Mouse (Mus musculus) thymus, postnatal 14 days (tissue): Measurements from ENCODE around the gene Mitf.

Experiments used
- DNase-seq: peaks from one replicate; pipeline ENCODE4 v3.0.0; 2021

Mitf gene

GRCm38 (mm10) chr6:98048671-98049438 lies 242.0 kb downstream of the Mitf start:
- DNase-seq: no peak

- DNase-seq: no peak
Observed at GRCm38 (mm10) chr6:98049551-98049950, 242.7 kb downstream of the Mitf start.

DNA sequence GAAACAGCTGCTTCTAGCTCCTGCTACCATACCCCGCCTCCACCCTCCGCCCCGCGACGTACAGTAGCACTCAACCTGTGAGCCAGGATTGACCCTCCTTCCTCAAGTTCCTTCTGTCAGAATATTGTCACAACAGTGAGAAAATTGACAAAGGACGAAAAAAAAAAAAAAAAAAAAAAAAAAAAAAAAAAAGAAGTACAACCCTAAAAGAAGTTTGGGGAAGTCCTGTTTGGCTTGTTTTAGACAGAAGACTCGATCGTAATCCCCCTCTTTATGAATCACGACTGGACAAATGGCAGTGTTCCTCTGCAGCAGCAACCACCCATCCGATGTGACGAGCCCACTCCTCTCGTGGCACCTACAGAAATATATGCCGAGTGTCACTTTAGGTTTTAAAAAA lies 255.0 kb downstream of the Mitf start:
- DNase-seq: no peak

DNA sequence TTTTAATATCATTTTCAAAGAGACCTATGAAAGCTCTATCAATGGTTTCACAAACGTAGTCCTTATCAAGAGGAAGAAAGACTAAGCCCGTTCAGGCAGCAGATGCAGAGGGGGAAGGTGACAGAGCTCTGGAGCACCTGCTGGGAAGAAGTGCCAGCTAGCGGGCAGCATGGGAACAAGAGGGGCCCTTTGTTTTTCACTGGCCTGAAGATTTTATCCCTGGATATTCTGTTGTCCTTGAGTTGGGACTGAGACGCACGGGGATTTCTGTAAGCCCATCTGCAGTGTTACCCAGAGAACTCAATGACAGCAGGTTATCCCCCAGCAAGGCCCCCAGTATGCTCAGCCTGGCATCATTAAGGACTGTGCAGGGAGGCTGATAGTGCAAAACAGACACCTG lies 258.1 kb downstream of the Mitf start:
- no peak for DNase-seq

DNA sequence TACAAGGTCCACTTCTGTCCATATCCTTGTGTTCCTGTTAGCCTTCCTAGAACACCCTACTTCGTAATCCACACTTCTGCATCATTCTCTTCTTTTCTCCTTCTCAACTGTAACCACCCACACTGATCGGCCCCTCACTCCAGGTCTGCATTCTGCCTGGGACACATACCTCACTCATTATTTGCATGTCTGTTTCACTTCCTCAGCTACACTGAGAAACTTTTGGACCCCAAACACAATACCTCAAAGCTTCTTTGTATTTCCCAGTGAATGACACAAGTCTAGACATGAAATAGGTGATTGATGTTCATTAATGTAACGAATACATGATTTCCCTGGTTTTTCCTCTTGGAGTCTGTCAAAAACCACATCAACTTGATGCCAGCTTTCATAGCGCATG lies 259.6 kb downstream of the Mitf start:
- no peak for DNase-seq
